Mouse (Mus musculus) urinary bladder, adult 2 months (tissue): ENCODE measurements around the gene 4930452B06Rik. TPM values are rescaled to one million over a fixed set of nuclear protein-coding genes. Genes with fewer than 3 reads are reported as not detected.

Experiments used
- DNase-seq: peaks from one replicate; pipeline ENCODE4 v3.0.0; 2022; ENCODE audit warnings: low spot score
- polyA plus RNA-seq: library from polyadenylated mRNA; depleted of rRNA; stranded (reverse); fragments of >200 nt; gene quantifications from 2 replicates; pipeline ENCODE4 v1.2.3, GENCODE M21; 2012

4930452B06Rik gene
- polyA plus RNA-seq, 1 experiment, result 3.6 TPM

- no peak for DNase-seq
Measured at GRCm38 (mm10) chr14:8451117-8451516, 214.9 kb downstream of the 4930452B06Rik start.

GRCm38 (mm10) chr14:8450342-8450741 is 215.7 kb downstream of the 4930452B06Rik start:
- no peak for DNase-seq

- DNase-seq, result no peak
Measured at GRCm38 (mm10) chr14:8449299-8449698, 216.7 kb downstream of the 4930452B06Rik start.

GRCm38 (mm10) chr14:8447352-8447751 is 218.7 kb downstream of the 4930452B06Rik start:
- no peak for DNase-seq

- DNase-seq, result no peak
Measured at GRCm38 (mm10) chr14:8444363-8444762, 221.7 kb downstream of the 4930452B06Rik start.

GRCm38 (mm10) chr14:8442691-8443090 is 223.3 kb downstream of the 4930452B06Rik start:
- DNase-seq, result no peak

- DNase-seq, result no peak
Measured at GRCm38 (mm10) chr14:8441623-8442022, 224.4 kb downstream of the 4930452B06Rik start.

- DNase-seq, result no peak
Measured at GRCm38 (mm10) chr14:8430611-8431230, 235.3 kb downstream of the 4930452B06Rik start.

- no peak for DNase-seq
Measured at GRCm38 (mm10) chr14:8429767-8430166, 236.3 kb downstream of the 4930452B06Rik start.

GRCm38 (mm10) chr14:8422833-8423232 is 243.2 kb downstream of the 4930452B06Rik start:
- no peak for DNase-seq

GRCm38 (mm10) chr14:8421199-8421787 is 244.7 kb downstream of the 4930452B06Rik start:
- no peak for DNase-seq

GRCm38 (mm10) chr14:8418610-8419009 is 247.4 kb downstream of the 4930452B06Rik start:
- no peak for DNase-seq

- no peak for DNase-seq
Measured at GRCm38 (mm10) chr14:8405946-8406345, 260.1 kb downstream of the 4930452B06Rik start.

- DNase-seq, result no peak
Measured at GRCm38 (mm10) chr14:8403310-8403709, 262.7 kb downstream of the 4930452B06Rik start.

- no peak for DNase-seq
Measured at GRCm38 (mm10) chr14:8398507-8398906, 267.5 kb downstream of the 4930452B06Rik start.

GRCm38 (mm10) chr14:8395690-8396287 is 270.3 kb downstream of the 4930452B06Rik start:
- no peak for DNase-seq

- no peak for DNase-seq
Measured at GRCm38 (mm10) chr14:8392181-8392825, 273.7 kb downstream of the 4930452B06Rik start.
